ENCODE assay signal across 11 mouse cellular contexts in the genomic region with DNA sequence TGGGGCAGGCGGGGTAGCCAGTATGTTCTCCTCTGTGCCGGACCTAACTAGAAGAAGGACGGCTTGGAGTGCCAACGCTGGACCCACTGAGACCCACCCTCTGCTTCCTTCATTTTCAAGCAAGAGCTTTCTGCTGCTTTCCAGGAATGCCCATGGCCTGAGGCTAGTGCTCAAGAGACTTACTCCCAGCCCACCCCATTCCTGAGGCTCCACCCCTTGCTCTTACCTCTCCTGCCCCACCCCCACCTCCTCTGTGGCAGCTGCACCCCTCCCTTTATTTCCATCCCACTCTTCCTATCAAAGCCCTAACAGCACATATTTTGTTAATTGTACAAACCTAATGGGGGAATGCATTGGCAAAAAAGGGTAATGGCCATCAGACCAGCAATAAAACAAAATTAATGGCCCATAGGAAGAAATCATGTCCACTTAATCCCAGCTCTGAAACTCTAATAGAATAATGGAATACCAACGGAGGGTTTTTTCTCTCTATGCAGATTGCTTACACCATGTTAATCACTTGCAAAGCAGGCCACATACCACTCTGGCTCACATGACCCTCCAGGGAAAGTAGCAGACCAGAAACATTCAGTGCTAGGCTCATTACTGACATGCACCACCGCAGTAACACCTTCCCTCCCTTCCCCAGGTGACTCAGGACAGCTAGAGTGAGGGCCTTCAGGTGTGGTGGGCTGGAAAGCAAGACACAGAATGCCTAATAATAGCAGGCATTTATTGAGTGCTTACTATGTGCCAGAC. TPM values are rescaled to one million over a fixed set of nuclear protein-coding genes. Genes with fewer than 3 reads are reported as not detected.
A peak's percentile ranks its signal among the peaks of the same experiment; 100 is the strongest.
DNase-seq lines count a peak whose midpoint lies in the region; ATAC-seq lines count a peak whose summit lies in the region.
"Had no signal": no experiment of that assay in that cellular context is flagged by ENCODE, and none has a peak within 500 bp of the region (broad histone marks: within the 10 kb centered on the region; RNA-seq: fewer than 3 reads in every experiment).

No protein-coding gene starts in this region.

- 0 out of 2 replicates have a peak, but pooled peaks have one; percentile 19 for ATAC-seq in embryonic facial prominence, embryonic 11.5 days (replicated peaks; ENCODE audit: insufficient number of reproducible peaks, low FRiP score, low TSS enrichment, low read depth)
- no peak for ATAC-seq in megakaryocyte, adult 5-6 weeks (ENCODE audit: poor library complexity, severe bottlenecking)

- H3K9me3 ChIP-seq in embryonic facial prominence, embryonic 11.5 days (replicated peaks; ENCODE audit: control insufficient read depth, low read length), result no peaks in the 10 kb centered on the region
- no peaks in the 10 kb centered on the region for H3K9me3 ChIP-seq in heart, embryonic 10.5 days

- H3K36me3 ChIP-seq in embryonic facial prominence, embryonic 11.5 days (replicated peaks; ENCODE audit: control insufficient read depth, insufficient read depth, low read depth, low read length), result no peaks in the 10 kb centered on the region
- H3K36me3 ChIP-seq in heart, embryonic 10.5 days, result no peaks in the 10 kb centered on the region

- 46% methylated on average over 6 of the region's 6 CpGs for WGBS in embryonic facial prominence, embryonic 11.5 days
- WGBS in heart, embryonic 10.5 days, result 62% methylated on average over 6 of the region's 6 CpGs

- H3K9ac ChIP-seq in embryonic facial prominence, embryonic 11.5 days (replicated peaks; ENCODE audit: low read length), result no peak overlapping the region

- H3K4me2 ChIP-seq in embryonic facial prominence, embryonic 11.5 days (ENCODE audit: low read depth, low read length), result no peak overlapping the region
- H3K4me2 ChIP-seq: midbrain, embryonic 11.5 days had no signal

- peaks cover 11% of the 10 kb centered on the region for H3K4me1 ChIP-seq in embryonic facial prominence, embryonic 11.5 days (ENCODE audit: control insufficient read depth, insufficient read depth, low read length)
- peaks cover 38% of the 10 kb centered on the region for H3K4me1 ChIP-seq in heart, embryonic 10.5 days

- no peaks in the 10 kb centered on the region for H3K27me3 ChIP-seq in embryonic facial prominence, embryonic 11.5 days (ENCODE audit: control insufficient read depth, insufficient read depth, low read length)
- no peaks in the 10 kb centered on the region for H3K27me3 ChIP-seq in heart, embryonic 10.5 days (ENCODE audit: insufficient read depth, poor library complexity, severe bottlenecking)

- DNase-seq in R1 (ENCODE audit: low read depth, low spot score), result peak; percentile 84
- no peak for DNase-seq in embryonic facial prominence, embryonic 11.5 days (ENCODE audit: low spot score)
- peak; percentile 16 to 67 for DNase-seq in kidney, adult 8-10 months
- peak; percentile 34 for DNase-seq in mesoderm, embryonic 11.5 days (ENCODE audit: low read depth, low spot score)
- DNase-seq in ovary, postnatal 10 days (ENCODE audit: low spot score), result no peak
- DNase-seq in heart, embryonic 10.5 days (ENCODE audit: low spot score), result no peak
- DNase-seq: cerebellum, adult 9-11 months; heart, adult 18-20 months; thymus, postnatal 14 days had no signal

- H3K4me3 ChIP-seq in embryonic facial prominence, embryonic 11.5 days (ENCODE audit: low read depth, low read length), result no peak overlapping the region
- no peak overlapping the region for H3K4me3 ChIP-seq in heart, embryonic 10.5 days

- H3K27ac ChIP-seq in embryonic facial prominence, embryonic 11.5 days (replicated peaks; ENCODE audit: low read depth, low read length), result no peak overlapping the region
- no peak overlapping the region for H3K27ac ChIP-seq in heart, embryonic 10.5 days

RNA-seq across cellular contexts. Expression of a gene that starts 57.1 kb away (rescaled TPM):
- polyA plus RNA-seq in embryonic facial prominence, embryonic 11.5 days (2014; fragmentation: Nextera tagmentation; extraction: Ambion mirVana), result 13.2 and 14.9 TPM in 2 replicates
- 0.16 and 0.64 TPM in 2 replicates for total RNA-seq in megakaryocyte, adult 5-6 weeks (2015)
- 0.04 and 0.41 TPM in 2 replicates for total RNA-seq in megakaryocyte, adult 5-6 weeks (2017)
- polyA plus RNA-seq in heart, embryonic 10.5 days (2016; fragmentation: Nextera tagmentation; extraction: Ambion mirVana), result 8.8 and 9.1 TPM in 2 replicates

Comparison
In these comparisons a context has a peak if more than half of its experiments do, and no peak if none do; other contexts are left out.
1. DNase-seq: peak in R1 (single experiment), kidney, adult 8-10 months (2 of 2) and mesoderm, embryonic 11.5 days (single experiment); none in embryonic facial prominence, embryonic 11.5 days (single experiment), ovary, postnatal 10 days (single experiment) and heart, embryonic 10.5 days (single experiment).